Mouse (Mus musculus): ENCODE data around the gene Cacna1i.
A peak's percentile ranks its signal among the peaks of the same experiment; 100 is the strongest.

Gene Cacna1i

DNA sequence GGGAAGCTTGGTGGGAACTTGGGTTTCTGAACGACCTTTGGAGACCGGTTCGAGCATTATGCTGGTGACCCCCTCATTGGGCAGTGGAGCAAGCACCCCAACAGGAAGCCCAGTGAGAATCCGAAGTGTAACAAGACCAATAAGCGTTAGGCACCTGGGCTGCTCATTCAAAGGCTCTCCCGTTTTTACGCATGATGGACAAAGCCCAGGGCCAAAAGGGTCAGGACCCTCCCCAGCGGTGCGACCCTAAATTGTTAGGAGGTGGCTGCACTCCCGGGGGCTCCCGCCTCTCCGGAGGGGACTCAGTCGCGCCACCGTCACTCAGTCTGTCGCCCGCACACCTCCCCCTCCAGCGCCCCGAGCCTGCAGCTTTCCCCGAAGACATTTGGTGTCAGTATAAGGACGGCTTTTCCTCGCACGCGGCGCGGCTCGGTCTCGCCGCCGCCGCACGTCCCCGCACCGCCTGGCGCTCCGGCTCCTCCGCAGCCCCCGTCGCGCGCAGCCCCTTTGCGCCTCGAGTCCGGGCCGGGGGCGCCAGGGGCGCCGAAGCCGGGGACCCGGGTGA is at the start of gene Cacna1i:
Gene Cacna1i, plus strand, starts transcription at position 388 of the 565 bp plus-strand sequence.
- no peak for DNase-seq (ENCODE audit: low read depth, low spot score)

DNA sequence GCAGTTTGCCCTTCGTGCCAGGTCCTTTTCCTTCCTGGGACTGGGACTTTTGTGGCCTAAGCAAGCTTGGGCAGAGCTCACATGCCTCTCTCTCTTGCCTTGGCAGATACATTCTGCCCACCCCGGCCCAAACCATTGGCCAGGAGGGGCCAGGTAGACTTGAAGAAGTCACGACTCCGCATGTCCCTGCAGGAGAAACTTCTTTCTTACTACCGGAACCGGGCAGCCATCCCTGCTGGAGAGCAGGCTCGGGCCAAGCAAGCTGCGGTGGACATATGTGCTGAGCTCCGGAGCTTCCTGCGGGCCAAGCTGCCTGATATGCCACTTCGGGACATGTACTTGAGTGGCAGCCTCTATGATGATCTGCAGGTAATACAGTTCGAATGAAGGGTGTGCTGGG is 38.9 kb upstream of the Cacna1i start:
- DNase-seq (ENCODE audit: low read depth, low spot score) = no peak

DNA sequence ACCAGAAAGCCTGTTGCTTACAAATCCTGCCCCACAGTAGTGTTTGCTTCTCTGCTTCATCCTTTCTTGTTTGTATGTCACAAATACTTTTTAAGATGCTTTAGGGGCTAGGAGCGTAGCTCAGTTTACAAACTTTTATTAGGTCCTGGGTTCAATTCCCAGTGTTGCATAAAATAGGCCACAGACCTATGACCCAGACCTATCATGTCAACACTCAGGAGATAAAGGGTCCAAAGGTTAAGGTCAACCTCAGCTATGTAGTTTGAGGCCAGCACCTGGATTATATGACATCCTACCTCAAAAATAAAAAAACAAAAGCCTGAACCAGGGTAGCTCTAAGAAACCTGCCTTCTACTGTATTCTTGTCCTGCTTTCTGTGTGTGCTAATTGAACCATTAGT is 38.4 kb upstream of the Cacna1i start:
- no peak for DNase-seq (ENCODE audit: low read depth, low spot score)

DNA sequence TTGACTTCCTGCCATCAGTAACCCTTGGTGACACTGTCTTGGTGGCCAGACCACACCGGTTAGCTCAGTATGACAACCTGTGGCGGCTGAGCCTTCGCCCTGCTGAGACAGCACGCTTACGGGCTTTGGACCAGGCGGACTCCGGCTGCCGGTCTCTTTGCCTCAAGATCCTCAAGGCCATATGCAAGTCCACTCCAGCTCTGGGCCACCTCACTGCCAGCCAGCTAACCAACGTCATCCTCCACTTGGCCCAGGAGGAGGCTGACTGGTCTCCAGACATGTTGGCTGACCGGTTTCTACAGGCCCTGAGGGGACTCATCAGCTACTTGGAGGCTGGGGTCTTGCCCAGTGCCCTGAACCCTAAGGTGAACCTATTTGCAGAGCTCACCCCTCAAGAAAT is 37.4 kb upstream of the Cacna1i start:
- DNase-seq (ENCODE audit: low read depth, low spot score) = no peak

DNA sequence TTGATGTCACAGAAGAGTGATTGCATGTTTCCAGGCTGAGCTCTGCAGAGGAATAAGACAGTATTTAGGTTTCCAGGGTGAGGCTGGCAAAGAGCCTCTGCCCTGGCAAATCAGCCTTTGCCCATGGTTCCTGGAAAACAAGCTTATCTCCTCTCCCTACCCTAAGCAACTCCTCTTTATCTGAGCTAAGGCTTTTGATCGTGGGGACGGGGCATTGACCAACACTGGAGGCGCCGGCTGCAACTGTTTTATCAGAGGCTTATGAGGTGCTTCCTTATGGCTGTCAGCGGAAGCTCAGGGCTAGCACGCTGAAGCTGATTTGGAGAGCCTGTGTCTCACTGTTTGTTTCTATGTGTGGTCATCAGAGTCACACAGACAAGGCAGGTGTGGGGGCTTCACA is 36.5 kb upstream of the Cacna1i start:
- no peak for DNase-seq (ENCODE audit: low read depth, low spot score)

DNA sequence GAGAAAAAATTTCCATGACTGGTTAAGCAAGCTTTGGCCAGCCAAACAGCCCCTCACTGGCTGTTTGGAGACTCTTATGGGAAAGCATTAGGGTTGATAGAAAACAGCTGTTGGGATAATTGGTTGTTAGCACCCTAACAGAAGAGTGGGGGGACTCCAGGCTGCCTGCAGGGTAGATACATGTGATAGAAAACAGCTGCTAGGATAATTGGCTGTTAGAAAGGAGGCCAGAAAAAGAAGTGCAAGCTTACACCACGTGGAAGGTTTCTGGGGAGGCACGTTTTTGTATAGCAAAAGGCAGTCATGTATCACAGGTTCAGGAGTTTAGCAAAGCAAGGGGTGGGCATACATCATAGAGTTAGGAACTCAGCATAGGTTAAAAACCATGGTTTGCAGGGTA is 33.5 kb upstream of the Cacna1i start:
- no peak for DNase-seq (ENCODE audit: low read depth, low spot score)

DNA sequence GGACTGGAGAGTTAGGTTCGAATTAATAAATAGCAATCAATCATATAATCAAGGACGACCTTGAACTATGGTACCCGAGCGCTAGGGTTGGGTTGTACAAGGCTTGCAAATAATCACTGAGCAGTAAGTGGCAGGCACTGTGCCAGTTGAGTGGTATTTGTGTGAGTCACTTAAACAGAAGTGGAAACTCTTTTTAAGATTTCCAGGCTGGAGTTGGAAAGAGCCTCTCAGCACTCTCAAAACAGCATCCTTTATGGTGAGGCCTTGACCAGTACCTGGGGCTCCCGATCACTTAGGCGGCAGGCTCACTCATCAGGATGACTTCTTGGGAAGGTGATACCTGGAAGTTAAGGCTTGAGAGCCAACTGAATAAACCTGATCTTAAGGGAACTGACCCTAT is 32.8 kb upstream of the Cacna1i start:
- DNase-seq (ENCODE audit: low read depth, low spot score) = no peak

DNA sequence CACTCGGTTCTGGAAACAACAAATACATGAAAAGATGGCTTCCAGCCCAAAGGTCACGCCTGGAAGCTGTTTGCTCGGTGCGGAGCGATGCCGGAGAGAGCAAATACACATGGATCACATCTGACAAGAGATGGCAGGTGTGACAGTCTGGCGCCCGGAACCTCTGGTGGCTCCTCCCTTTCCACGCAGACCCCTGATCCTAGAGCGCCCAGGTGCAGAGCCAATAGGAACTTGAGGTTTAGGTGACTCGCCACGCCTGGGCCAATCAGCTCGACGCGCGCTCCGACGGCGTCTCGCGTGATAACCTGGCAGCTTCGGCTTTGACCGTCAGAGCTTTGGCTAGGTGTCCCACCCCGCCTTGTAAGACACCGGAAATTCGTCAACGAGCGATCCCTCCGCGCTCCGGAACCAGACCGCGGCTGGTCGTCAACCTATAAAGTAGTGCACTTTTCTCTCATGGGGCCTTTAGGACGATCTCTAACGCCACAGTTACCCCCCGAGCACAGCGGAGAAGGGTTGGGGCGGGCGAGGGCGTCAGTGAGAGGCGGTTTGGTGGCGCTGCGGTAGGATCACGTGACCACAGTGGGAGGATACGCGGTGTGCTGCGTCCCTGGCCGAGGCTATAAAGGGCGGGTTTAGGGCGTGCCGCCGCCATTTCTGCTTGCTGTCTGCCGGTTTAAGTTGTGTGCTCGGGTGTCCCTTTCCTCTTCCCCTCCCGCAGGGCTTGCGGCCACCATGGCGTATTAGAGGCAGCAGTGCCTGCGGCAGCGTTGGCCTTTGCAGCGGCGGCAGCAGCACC is 32.0 kb upstream of the Cacna1i start, which contains the start of gene Atf4:
Gene Atf4, plus strand, starts transcription at position 338 of the 799 bp plus-strand sequence.
- DNase-seq (ENCODE audit: low read depth, low spot score) = peak; percentile 98

DNA sequence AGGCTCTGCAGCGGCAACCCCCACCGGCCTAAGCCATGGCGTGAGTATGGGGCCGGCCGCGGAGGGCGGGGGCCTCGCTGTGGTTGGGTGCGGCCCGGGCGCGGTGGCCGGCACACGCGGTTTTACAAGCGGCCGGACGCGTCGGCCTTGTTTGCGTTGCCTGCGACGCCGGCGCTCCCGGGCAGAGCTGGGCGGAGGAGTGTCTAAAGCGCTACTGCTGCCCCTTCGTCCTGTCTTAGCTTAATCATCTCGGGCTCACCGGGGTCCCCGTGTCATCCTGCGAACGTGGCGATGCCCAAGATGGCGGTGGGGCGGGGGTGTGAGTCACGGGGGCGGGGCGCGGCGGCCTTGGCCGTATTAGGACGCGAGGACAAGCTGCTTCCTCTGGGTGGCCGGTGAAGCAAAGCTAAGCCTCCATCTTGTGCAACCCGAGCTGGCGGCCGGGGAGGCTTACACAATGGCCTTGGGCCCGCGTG is 31.4 kb upstream of the Cacna1i start:
- peak; percentile 64 for DNase-seq (ENCODE audit: low read depth, low spot score)

DNA sequence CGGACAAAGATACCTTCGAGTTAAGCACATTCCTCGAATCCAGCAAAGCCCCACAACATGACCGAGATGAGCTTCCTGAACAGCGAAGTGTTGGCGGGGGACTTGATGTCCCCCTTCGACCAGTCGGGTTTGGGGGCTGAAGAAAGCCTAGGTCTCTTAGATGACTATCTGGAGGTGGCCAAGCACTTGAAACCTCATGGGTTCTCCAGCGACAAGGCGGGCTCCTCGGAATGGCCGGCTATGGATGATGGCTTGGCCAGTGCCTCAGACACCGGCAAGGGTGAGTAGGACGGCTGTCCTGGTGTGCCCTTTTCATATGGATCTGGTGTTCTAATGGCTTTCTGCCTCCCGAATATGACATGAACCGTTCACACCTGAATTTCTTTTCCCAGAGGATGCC is 30.8 kb upstream of the Cacna1i start:
- no peak for DNase-seq (ENCODE audit: low read depth, low spot score)

DNA sequence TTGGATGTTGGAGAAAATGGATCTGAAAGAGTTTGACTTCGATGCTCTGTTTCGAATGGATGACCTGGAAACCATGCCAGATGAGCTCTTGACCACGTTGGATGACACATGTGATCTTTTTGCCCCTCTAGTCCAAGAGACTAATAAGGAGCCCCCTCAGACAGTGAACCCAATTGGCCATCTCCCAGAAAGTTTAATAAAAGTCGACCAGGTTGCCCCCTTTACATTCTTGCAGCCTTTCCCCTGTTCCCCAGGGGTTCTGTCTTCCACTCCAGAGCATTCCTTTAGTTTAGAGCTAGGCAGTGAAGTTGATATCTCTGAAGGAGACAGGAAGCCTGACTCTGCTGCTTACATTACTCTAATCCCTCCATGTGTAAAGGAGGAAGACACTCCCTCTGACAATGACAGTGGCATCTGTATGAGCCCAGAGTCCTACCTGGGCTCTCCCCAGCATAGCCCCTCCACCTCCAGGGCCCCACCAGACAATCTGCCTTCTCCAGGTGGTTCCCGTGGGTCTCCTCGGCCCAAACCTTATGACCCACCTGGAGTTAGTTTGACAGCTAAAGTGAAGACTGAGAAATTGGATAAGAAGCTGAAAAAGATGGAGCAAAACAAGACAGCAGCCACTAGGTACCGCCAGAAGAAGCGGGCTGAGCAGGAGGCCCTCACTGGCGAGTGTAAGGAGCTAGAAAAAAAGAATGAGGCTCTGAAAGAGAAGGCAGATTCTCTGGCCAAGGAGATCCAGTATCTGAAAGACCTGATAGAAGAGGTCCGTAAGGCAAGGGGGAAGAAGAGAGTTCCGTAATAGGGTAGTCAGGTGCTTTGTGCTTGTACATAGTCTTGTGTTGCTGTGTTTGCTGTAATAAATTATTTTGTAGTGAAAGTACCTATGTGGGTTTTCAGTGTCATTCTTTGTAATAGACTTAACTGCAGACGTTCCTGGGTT is 30.1 kb upstream of the Cacna1i start:
- no peak for DNase-seq (ENCODE audit: low read depth, low spot score)

DNA sequence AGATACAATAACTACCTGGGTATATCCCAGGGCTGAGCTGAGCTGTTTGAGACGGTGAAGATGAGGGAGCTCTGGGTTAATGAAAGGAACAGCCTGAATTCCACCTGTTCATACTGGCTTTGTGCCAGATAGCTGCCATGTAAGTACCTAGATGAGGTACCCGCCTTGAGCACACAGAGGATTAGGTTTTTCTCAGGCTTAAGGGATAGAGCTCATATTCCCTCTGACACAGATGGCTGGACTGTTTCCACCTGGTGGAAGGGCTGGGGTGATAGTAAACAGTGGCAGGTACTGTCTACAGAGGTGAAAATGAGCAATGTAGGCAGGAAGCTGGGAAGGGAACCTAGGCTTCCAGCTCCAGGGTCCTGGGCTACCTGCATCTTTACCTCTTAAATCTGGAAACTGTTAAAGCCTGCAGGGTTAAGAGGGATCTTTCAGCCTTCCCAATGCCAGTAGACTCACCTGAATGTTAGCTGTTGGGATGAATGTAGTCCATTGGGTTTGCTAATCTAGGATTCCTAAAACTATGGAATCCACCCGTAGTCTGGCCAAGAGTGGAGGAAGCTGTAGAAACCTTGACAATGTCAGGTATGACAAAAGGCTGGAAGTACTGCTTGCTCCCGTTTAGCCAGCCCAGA is 29.3 kb upstream of the Cacna1i start:
- no peak for DNase-seq (ENCODE audit: low read depth, low spot score)

DNA sequence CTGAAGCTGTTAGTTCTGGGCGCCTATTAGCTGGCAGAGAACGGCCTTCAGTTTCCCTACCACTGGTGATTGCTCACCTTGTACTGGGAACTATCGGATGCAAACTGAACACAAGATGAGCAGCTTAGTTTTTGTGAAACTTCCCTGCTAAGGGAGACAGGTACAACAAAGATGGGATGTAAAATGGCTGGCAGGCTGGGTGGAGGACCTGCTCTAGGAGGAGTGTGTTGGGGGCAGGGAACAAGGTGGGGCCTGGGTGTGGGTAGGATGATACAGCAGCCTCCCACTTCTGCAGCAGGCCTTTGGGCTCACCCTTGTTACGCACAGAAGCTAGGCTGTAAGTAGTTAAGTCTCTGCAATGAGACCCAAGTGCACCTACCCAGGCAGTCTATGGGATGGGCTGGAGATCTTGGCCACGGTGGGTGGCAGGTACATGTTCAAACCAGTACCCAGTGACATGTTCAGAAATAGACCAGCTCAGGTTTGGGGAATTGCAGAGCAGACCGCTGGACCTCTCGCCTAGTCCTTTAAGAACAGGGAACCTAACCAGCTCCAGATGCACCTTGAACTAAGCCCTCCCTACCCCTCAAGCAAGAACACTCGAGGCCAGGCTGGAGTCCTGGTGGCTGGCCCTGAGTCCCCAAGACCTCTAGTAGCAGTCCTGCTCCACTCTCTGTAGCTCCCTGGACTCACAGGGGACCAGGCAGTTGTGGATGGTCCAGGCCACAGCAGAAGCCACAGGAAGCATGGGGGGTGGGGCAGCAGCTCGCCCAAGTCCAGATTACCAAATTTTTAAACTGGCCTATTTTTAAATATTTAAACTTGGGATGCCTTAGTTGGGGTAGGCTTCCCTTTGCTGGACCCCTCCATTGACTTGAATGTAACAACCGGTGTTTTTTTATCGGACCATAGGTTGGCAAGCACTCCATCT is 28.5 kb upstream of the Cacna1i start:
- DNase-seq (ENCODE audit: low read depth, low spot score) = no peak

DNA sequence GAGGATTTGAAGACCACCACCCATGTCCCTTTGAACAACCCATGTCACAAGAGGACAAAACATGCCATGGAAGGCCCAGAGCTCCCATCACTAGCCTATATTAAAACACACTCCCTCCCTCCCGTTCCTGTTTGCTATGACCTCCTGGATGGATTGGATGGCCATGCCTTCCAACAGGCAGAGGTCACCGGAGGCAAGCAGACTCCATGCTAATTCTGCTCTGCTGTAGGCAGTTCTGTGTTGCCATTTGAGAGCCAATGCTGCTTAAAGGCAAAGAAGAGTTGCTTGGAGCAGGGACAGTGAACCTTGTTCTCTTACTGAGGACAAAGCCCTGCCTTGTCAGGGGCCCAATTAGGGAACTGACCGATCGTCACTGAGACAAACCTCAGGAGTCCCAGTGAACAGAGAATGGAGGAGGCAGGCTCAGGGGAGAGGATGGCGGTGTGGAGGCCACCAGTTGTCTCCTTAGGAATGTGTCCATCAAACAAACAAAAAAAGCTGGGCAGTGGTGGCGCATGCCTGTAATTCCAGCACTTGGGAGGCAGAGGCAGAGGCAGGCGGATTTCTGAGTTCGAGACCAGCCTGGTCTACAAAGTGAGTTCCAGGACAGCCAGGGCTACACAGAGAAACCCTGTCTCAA is 27.5 kb upstream of the Cacna1i start:
- DNase-seq (ENCODE audit: low read depth, low spot score) = no peak

DNA sequence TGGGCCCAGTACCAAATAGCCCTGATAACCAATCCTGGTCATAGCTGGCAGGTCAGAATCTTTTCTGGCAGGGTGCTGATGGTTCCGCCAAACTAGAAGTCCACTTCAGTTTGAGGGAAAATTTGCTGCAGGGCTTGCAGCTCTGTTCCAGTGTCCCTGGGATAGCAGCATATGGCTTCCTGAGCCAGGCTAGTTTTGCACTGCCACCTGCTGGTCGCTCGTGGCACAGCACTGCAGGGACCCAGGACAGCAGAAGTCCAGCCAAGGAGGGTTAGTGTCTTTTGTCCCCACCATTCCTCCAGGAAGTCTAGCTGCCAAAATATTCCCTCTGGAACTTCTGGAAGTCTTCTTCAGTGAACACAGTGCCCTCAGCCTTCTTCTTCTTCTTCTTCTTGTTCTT is 26.4 kb upstream of the Cacna1i start:
- DNase-seq (ENCODE audit: low read depth, low spot score) = peak; percentile 74

DNA sequence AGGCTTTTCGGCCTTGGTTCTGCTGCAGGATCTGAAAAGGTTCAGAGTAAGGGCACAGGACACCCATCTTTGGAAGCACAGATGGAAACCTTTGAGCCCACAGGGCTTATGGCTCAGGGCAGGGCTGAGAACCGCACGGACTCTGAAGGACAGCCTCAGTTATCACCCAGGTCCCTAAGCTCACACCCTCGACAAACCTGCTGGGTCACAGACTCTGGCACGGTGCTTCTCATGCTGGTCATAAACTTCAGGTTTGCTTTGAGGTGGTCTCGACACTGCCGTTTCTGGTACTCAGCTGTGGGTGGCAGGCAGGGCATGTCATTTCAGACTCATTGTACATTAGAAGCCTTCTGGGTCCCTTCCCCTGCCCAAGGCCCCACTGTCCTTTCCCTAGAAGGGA is 25.9 kb upstream of the Cacna1i start:
- DNase-seq (ENCODE audit: low read depth, low spot score) = no peak

DNA sequence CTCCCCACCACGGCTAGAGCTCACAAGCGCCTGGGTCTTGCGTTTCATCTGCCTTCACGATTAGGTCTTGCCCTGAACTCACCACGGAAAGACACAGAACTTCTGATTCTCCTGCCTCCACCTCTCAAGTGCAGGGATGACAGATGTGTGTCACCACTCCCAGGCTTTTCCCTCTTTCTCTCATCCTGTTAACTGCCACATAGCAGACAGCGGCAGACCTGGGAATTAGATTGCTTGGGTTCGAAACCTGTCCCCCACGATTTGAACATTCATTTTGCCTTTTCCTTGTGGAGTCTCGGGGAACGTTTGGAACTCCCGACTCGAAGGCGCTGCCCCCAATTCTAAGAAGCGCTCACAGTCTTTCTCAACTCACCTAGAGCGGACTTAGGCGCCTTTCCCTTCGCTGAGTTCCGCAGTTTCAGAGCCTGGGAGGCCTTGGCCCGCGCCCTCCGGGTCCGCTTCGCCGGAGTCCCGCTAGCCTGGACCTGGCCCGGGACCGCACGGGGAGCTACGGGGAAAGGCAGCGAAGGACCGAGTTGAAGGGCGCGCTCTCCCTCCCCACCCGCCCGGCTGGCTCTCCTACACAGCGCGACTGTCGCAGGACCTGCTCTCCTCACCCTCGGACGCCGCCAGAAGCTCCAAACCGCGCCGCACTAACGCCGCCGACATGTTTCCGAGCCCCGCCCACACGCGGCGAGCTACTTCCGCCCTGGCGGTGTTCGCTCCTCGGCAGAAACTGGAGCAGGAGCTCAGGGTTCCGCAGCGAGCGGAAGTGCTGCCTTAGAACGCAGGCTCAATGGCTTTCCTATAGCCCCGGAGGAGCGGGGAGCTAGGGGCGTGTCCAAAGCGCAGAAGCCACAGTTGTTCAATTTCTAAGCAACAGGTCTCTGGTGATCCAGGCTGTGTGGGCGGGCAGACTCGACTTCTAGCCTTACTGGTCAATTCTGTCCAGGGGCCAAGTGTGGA is 23.1 kb upstream of the Cacna1i start, which contains the start of gene Rps19bp1:
Gene Rps19bp1, minus strand, starts transcription at position 706 of the 966 bp plus-strand sequence.
- DNase-seq (ENCODE audit: low read depth, low spot score) = peak; percentile 90

DNA sequence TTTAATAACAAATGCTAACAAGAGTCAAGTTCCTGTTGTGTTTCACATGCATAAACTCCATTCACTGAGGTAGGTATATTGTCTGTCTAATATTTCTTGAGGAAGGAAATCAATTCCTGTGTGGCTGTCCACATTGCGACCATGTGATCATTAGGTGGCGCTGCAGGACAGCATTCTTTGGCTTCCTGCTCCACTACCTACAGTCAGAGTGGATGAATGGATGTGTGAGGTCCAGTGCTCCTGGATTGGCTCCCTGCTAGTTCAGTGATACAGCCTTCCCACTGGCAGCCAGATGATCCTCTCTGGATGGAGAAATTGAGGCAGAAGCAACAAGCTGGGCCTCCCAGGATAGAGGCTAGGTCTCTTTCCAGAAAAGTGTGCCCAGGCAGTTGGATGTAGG is 20.8 kb upstream of the Cacna1i start:
- peak; percentile 71 for DNase-seq (ENCODE audit: low read depth, low spot score)

Measured in embryo, embryonic 11.5 days (tissue).